9 mouse cellular contexts compared by ENCODE assay signal in the genomic region with DNA sequence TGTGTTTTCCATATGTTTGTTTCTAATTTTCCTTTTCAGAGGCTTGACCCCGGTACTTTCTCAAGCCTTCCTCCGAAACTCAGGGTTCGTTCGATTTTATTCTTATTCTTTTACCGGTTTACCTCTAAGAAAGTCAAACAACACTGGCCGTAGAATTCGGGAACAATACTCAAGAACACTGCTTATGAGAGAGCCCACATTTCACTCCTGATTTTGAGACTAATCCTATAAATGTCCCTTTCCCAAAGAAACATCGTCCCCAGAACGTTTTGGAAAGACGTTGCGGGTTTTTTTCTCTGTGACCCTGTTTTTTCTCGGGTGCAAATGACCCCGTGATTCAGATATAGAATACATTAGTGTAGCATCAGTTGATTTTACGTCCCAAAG. TPM values are rescaled to one million over a fixed set of nuclear protein-coding genes. Genes with fewer than 3 reads are reported as not detected.
DNase-seq lines count a peak whose midpoint lies in the region; ATAC-seq and TF ChIP-seq lines count a peak whose summit lies in the region.
"Had no signal": no experiment of that assay in that cellular context is flagged by ENCODE, and none has a peak within 500 bp of the region (broad histone marks: within the 10 kb centered on the region; RNA-seq: fewer than 3 reads in every experiment).

No protein-coding gene starts in this region.

- TF ChIP-seq CTCF in liver, adult 2 months (IDR thresholded peaks at IDR 0.05; ENCODE audit: low read depth, low read length), result no peak

- DNase-seq in liver, adult 2 months (ENCODE audit: extremely low read depth, low read depth, low spot score), result no peak
- DNase-seq in liver, result no peak
- DNase-seq in intestine, embryonic 14.5 days (ENCODE audit: low spot score), result no peak
- no peak for DNase-seq in left cerebral cortex, adult 11 months (ENCODE audit: low spot score)
- DNase-seq in layer of hippocampus, adult 11-12 months (ENCODE audit: low spot score), result no peak
- no peak for DNase-seq in gastrocnemius, postnatal 36 days

- H3K79me2 ChIP-seq in liver, adult 2 months (ENCODE audit: control insufficient read depth, insufficient read depth, low read length), result no peaks in the 10 kb centered on the region

- no peak overlapping the region for H3K27ac ChIP-seq in liver, adult 2 months (replicated peaks; ENCODE audit: insufficient read depth, low read depth, low read length)
- no peak overlapping the region for H3K27ac ChIP-seq in embryonic facial prominence, embryonic 13.5 days
- no peak overlapping the region for H3K27ac ChIP-seq in intestine, embryonic 14.5 days (ENCODE audit: low read depth)
- H3K27ac ChIP-seq in neural tube, embryonic 12.5 days, result no peak overlapping the region

- ATAC-seq in embryonic facial prominence, embryonic 13.5 days (ENCODE audit: insufficient number of reproducible peaks, insufficient read depth, low FRiP score, low TSS enrichment, low read depth), result no peak
- ATAC-seq in intestine, embryonic 14.5 days (replicated peaks; ENCODE audit: low FRiP score, low TSS enrichment, low read depth), result peak; percentile 7; the same call in 1 of the 2 replicates
- ATAC-seq in neural tube, embryonic 12.5 days (ENCODE audit: low FRiP score, low read depth), result peak; percentile 34

- H3K36me3 ChIP-seq in liver, adult 2 months (ENCODE audit: control insufficient read depth, insufficient read depth, low read length), result no peaks in the 10 kb centered on the region
- H3K36me3 ChIP-seq in embryonic facial prominence, embryonic 13.5 days, result no peaks in the 10 kb centered on the region
- H3K36me3 ChIP-seq in intestine, embryonic 14.5 days (ENCODE audit: control insufficient read depth, insufficient read depth, low read length), result no peaks in the 10 kb centered on the region
- H3K36me3 ChIP-seq in neural tube, embryonic 12.5 days, result no peaks in the 10 kb centered on the region

- WGBS in liver, adult 2 months, result 10% methylated on average over 14 of the region's 14 CpGs
- WGBS in embryonic facial prominence, embryonic 13.5 days, result 9% methylated on average over 14 of the region's 14 CpGs
- WGBS in intestine, embryonic 14.5 days, result 7% methylated on average over 14 of the region's 14 CpGs
- WGBS in neural tube, embryonic 12.5 days, result 7% methylated on average over 14 of the region's 14 CpGs

- H3K27me3 ChIP-seq in liver, adult 2 months (ENCODE audit: control insufficient read depth, insufficient read depth, low read length), result no peaks in the 10 kb centered on the region
- 0 out of 2 replicates have a peak, but pooled peaks cover 3% of the 10 kb centered on the region for H3K27me3 ChIP-seq in embryonic facial prominence, embryonic 13.5 days
- no peaks in the 10 kb centered on the region for H3K27me3 ChIP-seq in intestine, embryonic 14.5 days (replicated peaks; ENCODE audit: control insufficient read depth, insufficient read depth, low read length)
- no peaks in the 10 kb centered on the region for H3K27me3 ChIP-seq in neural tube, embryonic 12.5 days (replicated peaks)

- TF ChIP-seq POLR2A in liver, adult 2 months (IDR thresholded peaks at IDR 0.05; ENCODE audit: extremely low read depth, insufficient read depth, low read length), result no peak

- H3K9ac ChIP-seq in liver, adult 2 months (ENCODE audit: low read depth, low read length), result no peak overlapping the region
- H3K9ac ChIP-seq in embryonic facial prominence, embryonic 13.5 days, result peak overlapping the region; percentile 7; the same call in 1 of the 2 replicates
- H3K9ac ChIP-seq in intestine, embryonic 14.5 days (ENCODE audit: low read length), result peak overlapping the region; percentile 39; the same call in 1 of the 2 replicates
- H3K9ac ChIP-seq in neural tube, embryonic 12.5 days, result peak overlapping the region; percentile 35; the same call in 1 of the 2 replicates

- intact Hi-C loops in gastrocnemius, postnatal 36 days (cut with DNase I), result no loop called here

- H3K4me1 ChIP-seq in liver, adult 2 months (ENCODE audit: control insufficient read depth, insufficient read depth, low read length), result 0 out of 2 replicates have a peak, but pooled peaks cover 1% of the 10 kb centered on the region
- peaks cover 6% of the 10 kb centered on the region; the same call in 1 of the 2 replicates for H3K4me1 ChIP-seq in embryonic facial prominence, embryonic 13.5 days
- H3K4me1 ChIP-seq in intestine, embryonic 14.5 days (replicated peaks; ENCODE audit: control insufficient read depth, insufficient read depth, low read length), result no peaks in the 10 kb centered on the region
- no peaks in the 10 kb centered on the region for H3K4me1 ChIP-seq in neural tube, embryonic 12.5 days

- peak overlapping the region; percentile 59 for H3K4me2 ChIP-seq in embryonic facial prominence, embryonic 13.5 days
- peak overlapping the region; percentile 56 for H3K4me2 ChIP-seq in intestine, embryonic 14.5 days (ENCODE audit: low read length)
- peak overlapping the region; percentile 57 for H3K4me2 ChIP-seq in neural tube, embryonic 12.5 days (replicated peaks)

- H3K9me3 ChIP-seq in embryonic facial prominence, embryonic 13.5 days, result no peaks in the 10 kb centered on the region
- H3K9me3 ChIP-seq in intestine, embryonic 14.5 days (ENCODE audit: control insufficient read depth, low read length), result no peaks in the 10 kb centered on the region
- H3K9me3 ChIP-seq in neural tube, embryonic 12.5 days, result no peaks in the 10 kb centered on the region

- H3K4me3 ChIP-seq in liver, adult 2 months (ENCODE audit: insufficient read depth, low read depth, low read length), result peak overlapping the region; percentile 67; the same call in 1 of the 2 replicates
- peak overlapping the region; percentile 70 for H3K4me3 ChIP-seq in embryonic facial prominence, embryonic 13.5 days
- H3K4me3 ChIP-seq in intestine, embryonic 14.5 days (ENCODE audit: low read depth, low read length), result peak overlapping the region; percentile 71
- peak overlapping the region; percentile 66 for H3K4me3 ChIP-seq in neural tube, embryonic 12.5 days

RNA-seq across cellular contexts. Expression of gene Fcgr3, which starts 19.7 kb away (rescaled TPM):
- total RNA-seq in liver, adult 2 months (2014; rRNA removed), result 11.5 and 14.5 TPM in 2 replicates
- polyA plus RNA-seq in liver, adult 2 months (2012; rRNA removed), result 2.6 and 4.5 TPM in 2 replicates
- polyA plus RNA-seq in embryonic facial prominence, embryonic 13.5 days (2015; fragmentation: Nextera tagmentation; extraction: Ambion mirVana), result 9.4 and 10.1 TPM in 2 replicates
- 10.7 and 12.7 TPM in 2 replicates for polyA plus RNA-seq in intestine, embryonic 14.5 days (2014; fragmentation: Nextera tagmentation; extraction: Ambion mirVana)
- polyA plus RNA-seq in neural tube, embryonic 12.5 days (2016; fragmentation: Nextera tagmentation; extraction: Ambion mirVana), result 6.9 and 7.4 TPM in 2 replicates
- total RNA-seq in gastrocnemius, postnatal 36 days (2021), result 1 to 10 TPM; 2.6 to 4.6 TPM

RNA-seq across cellular contexts. Expression of gene Fcgr4, which starts 26.4 kb away (rescaled TPM):
- total RNA-seq in liver, adult 2 months (2014; rRNA removed), result 8.4 and 10.3 TPM in 2 replicates
- polyA plus RNA-seq in liver, adult 2 months (2012; rRNA removed), result 3.1 and 4.5 TPM in 2 replicates
- 0.41 and 0.55 TPM in 2 replicates for polyA plus RNA-seq in embryonic facial prominence, embryonic 13.5 days (2015; fragmentation: Nextera tagmentation; extraction: Ambion mirVana)
- 1.0 and 1.1 TPM in 2 replicates for polyA plus RNA-seq in intestine, embryonic 14.5 days (2014; fragmentation: Nextera tagmentation; extraction: Ambion mirVana)
- 0.20 and 0.22 TPM in 2 replicates for polyA plus RNA-seq in neural tube, embryonic 12.5 days (2016; fragmentation: Nextera tagmentation; extraction: Ambion mirVana)
- total RNA-seq in gastrocnemius, postnatal 36 days (2021), result not detected
- total RNA-seq: left cerebral cortex, postnatal 10 days had no signal
